Mouse (Mus musculus) heart, embryonic 12.5 days (tissue): ENCODE measurements around the gene Dlg4. TPM values are rescaled to one million over a fixed set of nuclear protein-coding genes. Genes with fewer than 3 reads are reported as not detected.

Source experiments
- ATAC-seq: fragments of 200-750 bp; cut with Nextera tagmentation; 2 replicates; pipeline ENCODE4 v1.8.0; 2017; ENCODE audit warnings: moderate TSS enrichment, moderate library complexity; ENCODE audit not compliant: insufficient number of reproducible peaks, low FRiP score
- H3K27ac ChIP-seq: fragments of 300-500 bp; sonication (generic); 2 replicates; pipeline ENCODE4 v1.5.1; 2016; ENCODE audit warnings: mild to moderate bottlenecking, moderate library complexity; ENCODE audit not compliant: poor library complexity, severe bottlenecking
- H3K27me3 ChIP-seq: fragments of 300-500 bp; sonication (generic); replicated peaks from 2 replicates; pipeline ENCODE4 v1.6.1; 2016; ENCODE audit warnings: mild to moderate bottlenecking, moderate library complexity
- H3K36me3 ChIP-seq: fragments of 300-500 bp; sonication (generic); 2 replicates; pipeline ENCODE4 v1.6.1; 2016; ENCODE audit warnings: mild to moderate bottlenecking, moderate library complexity
- H3K4me1 ChIP-seq: fragments of 300-500 bp; sonication (generic); replicated peaks from 2 replicates; pipeline ENCODE4 v1.6.1; 2016; ENCODE audit warnings: mild to moderate bottlenecking
- H3K4me2 ChIP-seq: fragments of 300-500 bp; sonication (generic); 2 replicates; pipeline ENCODE4 v1.6.1; 2016; ENCODE audit warnings: mild to moderate bottlenecking, moderate library complexity
- H3K4me3 ChIP-seq: fragments of 300-500 bp; sonication (generic); 2 replicates; pipeline ENCODE4 v1.5.1; 2016; ENCODE audit warnings: mild to moderate bottlenecking
- H3K9ac ChIP-seq: fragments of 300-500 bp; sonication (generic); 2 replicates; pipeline ENCODE4 v1.6.1; 2016; ENCODE audit warnings: mild to moderate bottlenecking, moderate library complexity
- H3K9me3 ChIP-seq: fragments of 300-500 bp; sonication (generic); replicated peaks from 2 replicates; pipeline ENCODE4 v1.6.1; 2016; ENCODE audit warnings: mild to moderate bottlenecking, moderate library complexity
- WGBS: fragments of 180-500 bp; shearing (Covaris S2); methylation state at CpG from one replicate; pipeline ENCODE4 v1.1.7; 2016; 5-methylcytosine and 5-hydroxymethylcytosine counted together
- polyA plus RNA-seq: library from polyadenylated mRNA; unstranded; fragments of >200 nt; fragmentation: Nextera tagmentation; extraction: Ambion mirVana; gene quantifications from 2 replicates; pipeline ENCODE4 v1.2.1, GENCODE M21; 2016

The Dlg4 gene
- polyA plus RNA-seq, 1 experiment from 2014 or later = 6.0 TPM

- Histone ChIP-seq H3K27me3 (no peaks in the 10 kb centered on the region), H3K4me1 (peaks cover 46% of the 10 kb centered on the region), H3K9ac (no peak overlapping the region), H3K36me3 (peaks cover 29% of the 10 kb centered on the region), H3K9me3 (no peaks in the 10 kb centered on the region), H3K4me2 (no peak overlapping the region), H3K4me3 (no peak overlapping the region), H3K27ac (no peak overlapping the region)
- 91% methylated on average over 28 of the region's 28 CpGs for WGBS
- no peak for ATAC-seq
These were observed 14.0 kb downstream of the Dlg4 start for GRCm38 (mm10) chr11:70030651-70031320.

- Histone ChIP-seq H3K9me3 (no peaks in the 10 kb centered on the region), H3K27me3 (no peaks in the 10 kb centered on the region), H3K4me2 (no peak overlapping the region), H3K27ac (no peak overlapping the region), H3K36me3 (peaks cover 29% of the 10 kb centered on the region), H3K4me3 (no peak overlapping the region), H3K9ac (no peak overlapping the region), H3K4me1 (peaks cover 41% of the 10 kb centered on the region)
- ATAC-seq = no peak
- WGBS = 95% methylated on average over 11 of the region's 11 CpGs
These were observed 14.6 kb downstream of the Dlg4 start for GRCm38 (mm10) chr11:70031321-70031670.

DNA sequence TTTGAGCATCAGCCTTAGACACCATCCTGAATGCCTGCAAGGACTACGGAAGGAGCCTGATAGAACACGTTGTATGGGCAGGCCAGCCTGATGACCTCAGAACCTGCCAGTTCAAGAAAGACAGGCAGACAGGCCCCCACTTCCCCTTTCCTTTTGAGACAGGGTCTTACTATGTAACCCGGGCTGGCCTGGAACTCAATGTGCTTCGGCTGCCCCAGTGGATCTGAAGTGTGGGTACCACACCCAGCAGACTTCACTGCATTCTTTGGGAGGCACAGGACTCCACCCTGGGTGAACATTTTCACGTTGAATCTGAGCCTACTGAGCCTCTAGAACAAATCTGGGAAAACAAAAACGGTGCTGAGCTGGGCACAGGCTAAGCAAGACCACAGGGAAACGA is 21.4 kb downstream of the Dlg4 start:
- WGBS = 77% methylated on average over 7 of the region's 7 CpGs
- ATAC-seq = no peak
- Histone ChIP-seq H3K9me3 (no peaks in the 10 kb centered on the region), H3K4me2 (no peak overlapping the region), H3K9ac (no peak overlapping the region), H3K36me3 (peaks cover 57% of the 10 kb centered on the region), H3K4me3 (no peak overlapping the region), H3K4me1 (no peaks in the 10 kb centered on the region), H3K27ac (no peak overlapping the region), H3K27me3 (no peaks in the 10 kb centered on the region)

GRCm38 (mm10) chr11:70039631-70040030 is 22.9 kb downstream of the Dlg4 start:
- peaks cover 67% of the 10 kb centered on the region for H3K36me3 ChIP-seq
- no peak overlapping the region for H3K4me3 ChIP-seq
- H3K4me1 ChIP-seq = no peaks in the 10 kb centered on the region
- no peaks in the 10 kb centered on the region for H3K27me3 ChIP-seq
- H3K9ac ChIP-seq = no peak overlapping the region
- WGBS = 89% methylated on average over 10 of the region's 10 CpGs
- no peak for ATAC-seq
- H3K27ac ChIP-seq = no peak overlapping the region
- H3K9me3 ChIP-seq = no peaks in the 10 kb centered on the region
- no peak overlapping the region for H3K4me2 ChIP-seq

DNA sequence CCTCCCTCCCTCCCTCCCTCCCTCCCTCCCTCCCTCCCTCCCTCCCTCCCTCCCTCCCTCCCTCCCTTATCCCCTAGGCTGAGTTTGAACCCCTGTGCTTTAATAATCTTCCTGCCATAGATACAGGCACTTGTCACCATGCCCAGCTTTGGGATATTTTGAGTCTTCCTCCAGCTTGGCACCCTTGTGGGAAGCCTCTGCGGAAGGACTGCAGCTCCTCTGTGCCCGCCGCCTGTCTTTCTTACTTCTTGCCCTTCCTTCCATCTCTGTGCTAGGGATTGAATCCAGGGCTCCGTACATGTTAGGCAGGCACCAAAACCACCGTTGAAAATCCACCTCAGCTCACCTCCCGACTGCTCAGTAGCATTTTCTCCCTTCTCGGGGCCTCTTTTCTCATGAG is 23.4 kb downstream of the Dlg4 start:
- peaks cover 71% of the 10 kb centered on the region for H3K36me3 ChIP-seq
- H3K4me1 ChIP-seq = no peaks in the 10 kb centered on the region
- no peaks in the 10 kb centered on the region for H3K27me3 ChIP-seq
- no peaks in the 10 kb centered on the region for H3K9me3 ChIP-seq
- H3K4me2 ChIP-seq = no peak overlapping the region
- no peak overlapping the region for H3K4me3 ChIP-seq
- WGBS = 81% methylated on average over 7 of the region's 7 CpGs
- no peak overlapping the region for H3K27ac ChIP-seq
- ATAC-seq = no peak
- H3K9ac ChIP-seq = no peak overlapping the region

DNA sequence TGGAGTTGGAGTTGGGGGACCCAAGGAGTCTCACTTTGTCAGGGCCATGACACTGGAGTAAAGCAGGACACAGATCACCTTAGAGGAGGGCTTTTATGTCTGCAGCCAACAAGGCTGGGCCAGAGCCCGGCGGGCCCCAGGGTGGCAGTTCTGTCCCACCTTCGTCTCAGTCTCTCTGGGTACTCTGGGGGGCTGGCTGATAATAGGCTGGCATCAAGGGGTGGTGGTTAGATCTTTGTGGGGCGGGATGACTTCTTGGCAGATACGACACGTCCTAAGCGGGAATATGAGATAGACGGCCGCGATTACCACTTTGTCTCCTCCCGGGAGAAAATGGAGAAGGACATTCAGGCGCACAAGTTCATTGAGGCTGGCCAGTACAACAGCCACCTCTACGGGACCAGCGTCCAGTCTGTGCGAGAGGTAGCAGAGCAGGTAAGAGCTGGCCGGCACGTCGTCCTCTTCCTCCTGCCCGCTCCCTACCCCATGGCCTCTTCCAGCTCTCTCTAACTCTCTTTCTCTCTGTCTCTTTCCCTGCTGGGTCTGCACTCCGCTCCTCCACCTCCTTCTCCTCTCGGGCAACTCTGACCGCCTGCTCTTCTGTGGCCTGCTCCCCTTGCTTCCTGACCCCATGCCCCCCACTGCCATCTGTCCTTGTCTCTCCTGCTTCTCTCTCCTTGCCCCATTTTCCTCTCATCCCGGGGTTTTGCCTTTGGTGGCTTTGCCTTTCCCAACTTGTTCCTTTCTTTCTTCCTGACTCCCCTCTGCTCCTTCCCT is 25.8 kb downstream of the Dlg4 start:
- Histone ChIP-seq H3K9me3 (no peaks in the 10 kb centered on the region), H3K9ac (no peak overlapping the region), H3K4me2 (no peak overlapping the region), H3K27me3 (no peaks in the 10 kb centered on the region), H3K4me3 (no peak overlapping the region), H3K4me1 (no peaks in the 10 kb centered on the region), H3K27ac (no peak overlapping the region), H3K36me3 (peaks cover 65% of the 10 kb centered on the region)
- ATAC-seq = no peak
- WGBS = 87% methylated on average over 23 of the region's 23 CpGs

DNA sequence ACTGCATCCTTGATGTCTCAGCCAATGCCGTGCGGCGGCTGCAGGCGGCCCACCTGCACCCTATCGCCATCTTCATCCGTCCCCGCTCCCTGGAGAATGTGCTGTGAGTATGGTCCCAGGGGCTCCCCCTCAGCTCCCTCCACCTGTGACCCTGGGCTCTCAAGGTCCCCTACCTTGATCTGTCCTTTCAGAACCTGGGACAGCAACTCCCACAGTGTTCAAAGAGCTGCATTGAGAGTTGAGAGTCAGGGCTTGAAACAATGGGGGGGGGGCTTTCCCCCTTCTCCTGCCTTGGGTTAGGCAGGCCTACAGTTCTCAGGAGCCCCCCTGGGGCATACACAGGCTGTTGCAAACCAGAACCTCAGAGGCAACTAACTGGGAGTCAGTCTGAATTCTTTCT is 26.9 kb downstream of the Dlg4 start:
- 84% methylated on average over 7 of the region's 7 CpGs for WGBS
- H3K27ac ChIP-seq = no peak overlapping the region
- H3K36me3 ChIP-seq = peaks cover 57% of the 10 kb centered on the region
- no peaks in the 10 kb centered on the region for H3K27me3 ChIP-seq
- no peak overlapping the region for H3K9ac ChIP-seq
- ATAC-seq = no peak
- H3K9me3 ChIP-seq = no peaks in the 10 kb centered on the region
- no peaks in the 10 kb centered on the region for H3K4me1 ChIP-seq
- no peak overlapping the region for H3K4me3 ChIP-seq
- H3K4me2 ChIP-seq = no peak overlapping the region

- Histone ChIP-seq H3K4me3 (no peak overlapping the region), H3K9me3 (no peaks in the 10 kb centered on the region), H3K27ac (no peak overlapping the region), H3K36me3 (peaks cover 44% of the 10 kb centered on the region), H3K9ac (no peak overlapping the region), H3K27me3 (no peaks in the 10 kb centered on the region), H3K4me1 (no peaks in the 10 kb centered on the region), H3K4me2 (no peak overlapping the region)
- 41% methylated on average over 9 of the region's 9 CpGs for WGBS
- ATAC-seq = no peak
These were observed 28.7 kb downstream of the Dlg4 start for GRCm38 (mm10) chr11:70045435-70045834.

GRCm38 (mm10) chr11:70049366-70049765 is 32.6 kb downstream of the Dlg4 start:
- H3K9me3 ChIP-seq = no peaks in the 10 kb centered on the region
- WGBS = 76% methylated on average over 6 of the region's 6 CpGs

GRCm38 (mm10) chr11:70049816-70050215 is 33.1 kb downstream of the Dlg4 start:
- ATAC-seq = no peak
- WGBS = 47% methylated on average over 10 of the region's 10 CpGs
- H3K4me3 ChIP-seq = no peak overlapping the region
- H3K9me3 ChIP-seq = no peaks in the 10 kb centered on the region
- no peak overlapping the region for H3K9ac ChIP-seq
- H3K4me2 ChIP-seq = no peak overlapping the region
- peaks cover 17% of the 10 kb centered on the region for H3K27me3 ChIP-seq
- no peaks in the 10 kb centered on the region for H3K4me1 ChIP-seq
- H3K36me3 ChIP-seq = peaks cover 3% of the 10 kb centered on the region
- no peak overlapping the region for H3K27ac ChIP-seq

More at GRCm38 (mm10) chr11:70049366-70049765, 32.6 kb downstream of the Dlg4 start:
- peaks cover 7% of the 10 kb centered on the region for H3K36me3 ChIP-seq
- no peak overlapping the region for H3K27ac ChIP-seq
- H3K9ac ChIP-seq = no peak overlapping the region
- H3K27me3 ChIP-seq = peaks cover 14% of the 10 kb centered on the region
- no peaks in the 10 kb centered on the region for H3K4me1 ChIP-seq
- no peak overlapping the region for H3K4me2 ChIP-seq
- no peak for ATAC-seq
- H3K4me3 ChIP-seq = no peak overlapping the region

DNA sequence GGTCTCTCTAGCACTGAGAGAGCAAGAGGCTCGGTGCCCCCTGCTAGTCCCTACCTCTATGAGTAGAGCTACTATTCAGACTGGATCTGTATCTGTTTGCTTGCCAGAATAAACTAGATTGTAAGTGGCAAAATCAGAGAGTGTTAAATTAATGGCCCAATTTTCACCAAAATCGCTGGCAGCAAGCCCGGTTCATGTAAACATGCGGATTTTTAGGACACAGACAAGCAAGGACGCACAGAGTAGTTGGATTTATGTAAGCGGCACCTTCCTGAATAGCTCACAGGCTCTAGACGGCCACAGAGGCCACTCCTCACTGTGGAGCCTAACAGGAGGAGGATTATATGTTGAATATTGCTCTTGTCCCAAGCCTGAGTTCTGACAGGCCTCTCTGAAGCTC is 36.4 kb downstream of the Dlg4 start:
- H3K9me3 ChIP-seq = no peaks in the 10 kb centered on the region
- 65% methylated on average over 7 of the region's 7 CpGs for WGBS
- H3K4me2 ChIP-seq = no peak overlapping the region
- no peak overlapping the region for H3K27ac ChIP-seq
- peaks cover 33% of the 10 kb centered on the region for H3K27me3 ChIP-seq
- no peak overlapping the region for H3K9ac ChIP-seq
- no peak for ATAC-seq
- no peak overlapping the region for H3K4me3 ChIP-seq
- H3K4me1 ChIP-seq = no peaks in the 10 kb centered on the region; the same call in 1 of the 2 replicates
- H3K36me3 ChIP-seq = no peaks in the 10 kb centered on the region
